Mouse (Mus musculus): ENCODE measurements around the gene Phf14. TPM values are rescaled to one million over a fixed set of nuclear protein-coding genes. Genes with fewer than 3 reads are reported as not detected.
A peak's percentile ranks its signal among the peaks of the same experiment; 100 is the strongest.
"Not testable (repeated sequence)": the region's sequence is repeated elsewhere in the genome, so short reads cannot be mapped to it uniquely, and the experiment has no call there.

Gene Phf14
- total and polyA plus RNA-seq, 3 experiments: 22.9 to 99.4 (median 81.4) TPM

DNA sequence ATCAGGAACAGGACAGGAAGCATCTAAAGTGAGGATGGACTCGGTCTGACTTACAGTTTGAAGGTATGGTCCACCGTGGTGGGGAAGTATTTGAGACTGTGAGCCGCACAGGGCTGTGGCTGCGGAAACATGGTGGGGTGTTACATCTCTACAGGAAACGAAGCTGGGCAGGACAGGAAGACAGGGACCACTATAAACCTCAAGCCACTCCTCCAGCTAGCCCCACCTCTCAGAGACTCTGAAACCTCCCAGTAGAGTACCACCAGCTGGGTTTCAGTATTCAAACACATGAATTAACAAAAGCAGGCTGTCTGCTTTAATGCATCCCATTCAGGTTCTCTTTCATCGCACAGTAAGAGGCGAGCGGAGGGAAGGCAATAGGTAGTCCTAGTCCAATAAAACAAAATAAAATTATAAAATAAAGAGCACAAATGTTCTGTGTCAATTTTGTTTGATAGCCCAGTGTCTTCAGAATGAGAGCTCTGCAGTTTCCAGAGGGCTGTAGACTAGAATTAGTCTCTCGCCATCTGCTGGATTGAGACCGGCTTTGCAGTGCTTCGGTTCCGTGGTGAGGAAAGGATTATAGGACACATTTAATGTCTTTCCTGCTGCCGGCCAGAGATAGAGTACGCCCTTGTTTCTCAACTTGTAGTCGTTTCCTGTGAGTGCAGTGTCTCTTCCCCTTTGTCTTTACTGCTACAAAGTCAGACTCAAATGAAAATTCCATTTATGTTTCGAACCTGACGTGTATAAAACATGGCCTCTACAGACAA, 217.6 kb downstream of the Phf14 start:
- DNase-seq (ENCODE audit: low spot score) (no peak), ATAC-seq (ENCODE audit: extremely low read depth, insufficient number of reproducible peaks, low FRiP score, poor library complexity, severe bottlenecking) (peak; percentile 60; the same call in 1 of the 2 replicates)
- H3K9me3 ChIP-seq (replicated peaks): no peaks in the 10 kb centered on the region

GRCm38 (mm10) chr6:12126601-12127000, 219.0 kb downstream of the Phf14 start:
- not testable (repeated sequence) for H3K36me3 ChIP-seq (replicated peaks); DNase-seq (ENCODE audit: low spot score); H3K9me3 ChIP-seq (replicated peaks); H3K4me3 ChIP-seq (ENCODE audit: low read depth, low read length); H3K4me1 ChIP-seq (ENCODE audit: insufficient read depth, low read depth, low read length); ATAC-seq (ENCODE audit: extremely low read depth, insufficient number of reproducible peaks, low FRiP score, poor library complexity, severe bottlenecking)
- H3K27me3 ChIP-seq (ENCODE audit: insufficient read depth, low read length): peaks cover 12% of the 10 kb centered on the region

More for the DNA sequence above, 217.6 kb downstream of the Phf14 start:
- TF ChIP-seq POLR2AphosphoS5 (IDR thresholded peaks at IDR 0.05; ENCODE audit: insufficient replicate concordance, low read depth, low read length): no peak
- TF ChIP-seq GATA1 (IDR thresholded peaks at IDR 0.05; ENCODE audit: borderline replicate concordance, low read length): no peak
- TF ChIP-seq TAL1 (conservative IDR thresholded peaks at IDR 0.05; ENCODE audit: low read depth, low read length): no peak
- TF ChIP-seq GATA2 (IDR thresholded peaks at IDR 0.05; ENCODE audit: borderline replicate concordance, low read depth, low read length): no peak
- no peak for TF ChIP-seq CTCF (IDR thresholded peaks at IDR 0.05; ENCODE audit: low read depth, low read length)
- Histone ChIP-seq H3K4me1 (ENCODE audit: insufficient read depth, low read depth, low read length) (0 out of 2 replicates have a peak, but pooled peaks cover 7% of the 10 kb centered on the region), H3K4me3 (ENCODE audit: low read depth, low read length) (no peak overlapping the region), H3K27me3 (ENCODE audit: insufficient read depth, low read length) (peaks cover 12% of the 10 kb centered on the region), H3K36me3 (replicated peaks) (no peaks in the 10 kb centered on the region)

DNA sequence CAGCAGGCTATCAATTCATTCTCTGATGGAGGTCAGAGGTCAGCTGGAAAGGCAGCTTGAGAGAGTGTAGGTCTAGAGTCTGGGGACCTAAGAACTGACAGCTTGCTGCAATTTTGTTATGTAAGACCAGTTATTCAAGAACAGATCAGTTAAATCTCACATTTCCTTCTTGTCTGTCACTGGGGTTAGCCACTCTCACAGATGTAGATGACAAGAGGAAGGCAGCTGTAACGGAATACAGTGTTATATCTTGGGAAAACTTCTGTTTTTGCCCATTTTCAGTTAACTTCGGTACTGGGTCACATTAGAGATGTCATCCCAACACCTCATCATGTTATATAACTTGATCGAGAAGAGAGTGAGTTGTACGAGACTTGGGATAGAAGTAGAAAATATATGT, 219.7 kb downstream of the Phf14 start:
- TF ChIP-seq POLR2AphosphoS5 (IDR thresholded peaks at IDR 0.05; ENCODE audit: insufficient replicate concordance, low read depth, low read length) (no peak), GATA2 (IDR thresholded peaks at IDR 0.05; ENCODE audit: borderline replicate concordance, low read depth, low read length) (no peak), GATA1 (IDR thresholded peaks at IDR 0.05; ENCODE audit: borderline replicate concordance, low read length) (no peak), TAL1 (conservative IDR thresholded peaks at IDR 0.05; ENCODE audit: low read depth, low read length) (no peak), CTCF (IDR thresholded peaks at IDR 0.05; ENCODE audit: low read depth, low read length) (no peak)
- ATAC-seq (ENCODE audit: extremely low read depth, insufficient number of reproducible peaks, low FRiP score, poor library complexity, severe bottlenecking) (no peak), DNase-seq (ENCODE audit: low spot score) (no peak)
- Histone ChIP-seq H3K9me3 (replicated peaks) (no peaks in the 10 kb centered on the region), H3K36me3 (replicated peaks) (no peaks in the 10 kb centered on the region), H3K4me1 (ENCODE audit: insufficient read depth, low read depth, low read length) (no peaks in the 10 kb centered on the region), H3K4me3 (ENCODE audit: low read depth, low read length) (no peak overlapping the region), H3K27me3 (ENCODE audit: insufficient read depth, low read length) (peaks cover 12% of the 10 kb centered on the region)

Other genes starting within 250 kb of the Phf14 start
- 103 and 109 TPM in 2 replicates for gene Ndufa4, start 312 bp upstream of the Phf14 start, total RNA-seq (2014; fragmentation: Nextera tagmentation)
- 314 and 347 TPM in 2 replicates for gene Ndufa4, start 312 bp upstream of the Phf14 start, total RNA-seq (2017)
- 13.7 and 23.9 TPM in 2 replicates for gene Ndufa4, start 312 bp upstream of the Phf14 start, polyA plus RNA-seq (2012)

Data from G1E (cell line).